Mouse (Mus musculus): Measurements from ENCODE around the gene Gm10721.
"Not testable (repeated sequence)": the region's sequence is repeated elsewhere in the genome, so short reads cannot be mapped to it uniquely, and the experiment has no call there.

Gene Gm10721

GRCm38 (mm10) chr9:3025653-3026052 lies 12.7 kb downstream of the Gm10721 start:
- in situ Hi-C loops (cut with MseI, MboI) = not testable (repeated sequence)

GRCm38 (mm10) chr9:3026136-3026535 lies 13.2 kb downstream of the Gm10721 start:
- in situ Hi-C loops (cut with MseI, MboI) = not testable (repeated sequence)

- in situ Hi-C loops (cut with MseI, MboI) = not testable (repeated sequence)
These were observed 13.8 kb downstream of the Gm10721 start for GRCm38 (mm10) chr9:3026741-3027140.

- in situ Hi-C loops (cut with MseI, MboI) = not testable (repeated sequence)
These were observed 14.3 kb downstream of the Gm10721 start for GRCm38 (mm10) chr9:3027200-3027599.

- in situ Hi-C loops (cut with MseI, MboI) = not testable (repeated sequence)
These were observed 16.5 kb downstream of the Gm10721 start for GRCm38 (mm10) chr9:3029276-3030000.

- in situ Hi-C loops (cut with MseI, MboI) = not testable (repeated sequence)
These were observed 17.9 kb downstream of the Gm10721 start for GRCm38 (mm10) chr9:3030677-3031318.

GRCm38 (mm10) chr9:3034299-3034698 lies 21.4 kb downstream of the Gm10721 start, which contains the start of gene Gm17535:
Gene Gm17535 (plus strand): TSS chr9:3034599.
- in situ Hi-C loops (cut with MseI, MboI) = not testable (repeated sequence)

GRCm38 (mm10) chr9:3036577-3036976 lies 23.6 kb downstream of the Gm10721 start, which contains the start of gene Gm10715:
Gene Gm10715 (plus strand): TSS chr9:3036877.
- in situ Hi-C loops (cut with MseI, MboI) = not testable (repeated sequence)

- in situ Hi-C loops (cut with MseI, MboI) = not testable (repeated sequence)
These were observed 25.2 kb downstream of the Gm10721 start for GRCm38 (mm10) chr9:3038161-3038560.

Data from mouse trophoblast stem cell (cell line).